In genomic region chr2:93198846-93199245, GRCm38 (mm10) we compare ENCODE assay signal across 8 mouse cellular contexts. TPM values are rescaled to one million over a fixed set of nuclear protein-coding genes. Genes with fewer than 3 reads are reported as not detected.
DNase-seq lines count a peak whose midpoint lies in the region; ATAC-seq and TF ChIP-seq lines count a peak whose summit lies in the region.

No protein-coding gene starts in this region.

- H3K4me2 ChIP-seq in embryonic facial prominence, embryonic 14.5 days (ENCODE audit: low read depth, low read length), result no peak overlapping the region
- no peak overlapping the region for H3K4me2 ChIP-seq in kidney, embryonic 15.5 days
- H3K4me2 ChIP-seq in limb, embryonic 14.5 days (replicated peaks; ENCODE audit: low read depth, low read length, severe bottlenecking), result no peak overlapping the region

- H3K27me3 ChIP-seq in embryonic facial prominence, embryonic 14.5 days (replicated peaks; ENCODE audit: control insufficient read depth, insufficient read depth, low read length), result no peaks in the 10 kb centered on the region
- peaks cover 20% of the 10 kb centered on the region for H3K27me3 ChIP-seq in heart, embryonic 10.5 days (ENCODE audit: insufficient read depth, poor library complexity, severe bottlenecking)
- H3K27me3 ChIP-seq in kidney, embryonic 15.5 days, result no peaks in the 10 kb centered on the region
- H3K27me3 ChIP-seq in limb, embryonic 14.5 days (ENCODE audit: control insufficient read depth, insufficient read depth, low read length), result no peaks in the 10 kb centered on the region

- H3K36me3 ChIP-seq in embryonic facial prominence, embryonic 14.5 days (ENCODE audit: control insufficient read depth, insufficient read depth, low read length), result peaks cover 4% of the 10 kb centered on the region; the same call in 1 of the 2 replicates
- H3K36me3 ChIP-seq in heart, embryonic 10.5 days, result peaks cover 26% of the 10 kb centered on the region; the same call in 1 of the 2 replicates
- peaks cover 18% of the 10 kb centered on the region for H3K36me3 ChIP-seq in kidney, embryonic 15.5 days
- H3K36me3 ChIP-seq in limb, embryonic 14.5 days (ENCODE audit: control insufficient read depth, insufficient read depth, low read length), result no peaks in the 10 kb centered on the region

- no peak overlapping the region for H3K9ac ChIP-seq in embryonic facial prominence, embryonic 14.5 days (ENCODE audit: low read depth, low read length)
- H3K9ac ChIP-seq in kidney, embryonic 15.5 days, result no peak overlapping the region
- H3K9ac ChIP-seq in limb, embryonic 14.5 days (ENCODE audit: low read depth, low read length, severe bottlenecking), result no peak overlapping the region

- WGBS in embryonic facial prominence, embryonic 14.5 days, result 11% methylated on average over 3 of the region's 3 CpGs
- WGBS in heart, embryonic 10.5 days, result 31% methylated on average over 3 of the region's 3 CpGs
- WGBS in kidney, embryonic 15.5 days, result 10% methylated on average over 3 of the region's 3 CpGs
- WGBS in limb, embryonic 14.5 days, result 18% methylated on average over 3 of the region's 3 CpGs

- H3K4me3 ChIP-seq in embryonic facial prominence, embryonic 14.5 days (ENCODE audit: low read depth, low read length), result no peak overlapping the region
- H3K4me3 ChIP-seq in heart, embryonic 10.5 days, result no peak overlapping the region
- H3K4me3 ChIP-seq in kidney, embryonic 15.5 days (replicated peaks), result no peak overlapping the region
- no peak overlapping the region for H3K4me3 ChIP-seq in limb, embryonic 14.5 days (replicated peaks; ENCODE audit: low read length)

- H3K27ac ChIP-seq in embryonic facial prominence, embryonic 14.5 days (replicated peaks; ENCODE audit: low read depth, low read length), result no peak overlapping the region
- no peak overlapping the region for H3K27ac ChIP-seq in heart, embryonic 10.5 days
- no peak overlapping the region for H3K27ac ChIP-seq in kidney, embryonic 15.5 days
- no peak overlapping the region for H3K27ac ChIP-seq in limb, embryonic 14.5 days (replicated peaks; ENCODE audit: low read depth, low read length)

- no peak for TF ChIP-seq POLR2A in limb, embryonic 14.5 days (IDR thresholded peaks at IDR 0.05; ENCODE audit: borderline replicate concordance, extremely low read depth, insufficient read depth, insufficient read length)

- H3K9me3 ChIP-seq in embryonic facial prominence, embryonic 14.5 days (ENCODE audit: control insufficient read depth, low read length), result no peaks in the 10 kb centered on the region
- no peaks in the 10 kb centered on the region for H3K9me3 ChIP-seq in heart, embryonic 10.5 days
- H3K9me3 ChIP-seq in kidney, embryonic 15.5 days (replicated peaks), result no peaks in the 10 kb centered on the region
- H3K9me3 ChIP-seq in limb, embryonic 14.5 days (ENCODE audit: control insufficient read depth, low read length), result no peaks in the 10 kb centered on the region

- peak; percentile 74 for ATAC-seq in embryonic facial prominence, embryonic 14.5 days (ENCODE audit: low read depth)
- ATAC-seq in kidney, embryonic 15.5 days (replicated peaks; ENCODE audit: low FRiP score), result peak; percentile 43
- peak; percentile 26 for ATAC-seq in limb, embryonic 14.5 days (ENCODE audit: low FRiP score, low read depth)

- H3K4me1 ChIP-seq in embryonic facial prominence, embryonic 14.5 days (ENCODE audit: control insufficient read depth, insufficient read depth, low read length), result no peaks in the 10 kb centered on the region
- H3K4me1 ChIP-seq in heart, embryonic 10.5 days, result peaks cover 39% of the 10 kb centered on the region
- peaks cover 32% of the 10 kb centered on the region for H3K4me1 ChIP-seq in kidney, embryonic 15.5 days
- no peaks in the 10 kb centered on the region for H3K4me1 ChIP-seq in limb, embryonic 14.5 days (ENCODE audit: control insufficient read depth, insufficient read depth, low read length)

- peak; percentile 96 to 97 for DNase-seq in B cell, adult 2 months
- DNase-seq in adrenal gland, postnatal 4 days (ENCODE audit: low spot score in 2 of 2), result peak; percentile 81 to 90
- peak; percentile 81 for DNase-seq in embryonic facial prominence, embryonic 14.5 days (ENCODE audit: low spot score)
- peak; percentile 88 for DNase-seq in heart, embryonic 10.5 days (ENCODE audit: low spot score)
- DNase-seq in limb, embryonic 14.5 days (ENCODE audit: low spot score), result peak; percentile 87
- DNase-seq in monocyte, adult 2 months (ENCODE audit: low read depth in 1 of 2, low spot score in 2 of 2), result peak; percentile 38 to 74
- DNase-seq in spleen, postnatal 10 days (ENCODE audit: low spot score in 2 of 2), result peak; percentile 92 to 94

RNA-seq across cellular contexts. Expression of gene Trp53i11, which starts 11.5 kb away (rescaled TPM):
- total RNA-seq in adrenal gland, postnatal 4 days (2021), result 100 to 1,000 TPM; 114 to 117 TPM
- 33.6 and 37.5 TPM in 2 replicates for polyA plus RNA-seq in embryonic facial prominence, embryonic 14.5 days (2014; fragmentation: Nextera tagmentation; extraction: Ambion mirVana)
- 22.5 and 24.2 TPM in 2 replicates for polyA plus RNA-seq in heart, embryonic 10.5 days (2016; fragmentation: Nextera tagmentation; extraction: Ambion mirVana)
- polyA plus RNA-seq in kidney, embryonic 15.5 days (2015; fragmentation: Nextera tagmentation; extraction: Ambion mirVana), result 36.1 and 42.1 TPM in 2 replicates
- 30.5 and 36.9 TPM in 2 replicates for polyA plus RNA-seq in limb, embryonic 14.5 days (2012; rRNA removed)
- polyA plus RNA-seq in limb, embryonic 14.5 days (2014; fragmentation: Nextera tagmentation; extraction: Ambion mirVana), result 26.6 and 37.4 TPM in 2 replicates
